Mouse (Mus musculus): ENCODE measurements at regions not wholly inside any gene's neighbourhood (a gene's known extent, or its start where the extent isn't known, plus 50 kb on each side); places are given as distances from the start of the nearest gene placed in this dataset.

GRCm38 (mm10) chr13:3708896-3709631 is 75.2 kb downstream of the Asb13 start:
- peak in 1 of 2 experiments; percentile 19 for DNase-seq

Data from kidney, postnatal 4 days (tissue).